Mouse (Mus musculus) right cerebral cortex, postnatal 14 days (tissue): ENCODE measurements at regions not wholly inside any gene's neighbourhood (a gene's known extent, or its start where the extent isn't known, plus 50 kb on each side); places are given as distances from the start of the nearest gene placed in this dataset.
A peak's percentile ranks its signal among the peaks of the same experiment; 100 is the strongest.
"Not testable (repeated sequence)": the region's sequence is repeated elsewhere in the genome, so short reads cannot be mapped to it uniquely, and the experiment has no call there.

Source experiments
- DNase-seq: peaks from one replicate; pipeline ENCODE4 v3.0.0; 2022

GRCm38 (mm10) chr14:9492228-9492627 lies 826.2 kb upstream of the 4930452B06Rik start:
- DNase-seq = no peak

GRCm38 (mm10) chr14:9488585-9488984 lies 822.5 kb upstream of the 4930452B06Rik start:
- DNase-seq = no peak

GRCm38 (mm10) chr14:9478981-9479380 lies 812.9 kb upstream of the 4930452B06Rik start:
- DNase-seq = no peak

GRCm38 (mm10) chr14:9475169-9475568 lies 809.1 kb upstream of the 4930452B06Rik start:
- no peak for DNase-seq

- DNase-seq = no peak
Measured at GRCm38 (mm10) chr14:9469686-9470085, 803.6 kb upstream of the 4930452B06Rik start.

GRCm38 (mm10) chr14:9468654-9469053 lies 802.6 kb upstream of the 4930452B06Rik start:
- DNase-seq = no peak

GRCm38 (mm10) chr14:9467690-9468458 lies 801.8 kb upstream of the 4930452B06Rik start:
- no peak for DNase-seq

- DNase-seq = no peak
Measured at GRCm38 (mm10) chr14:9460006-9460405, 794.0 kb upstream of the 4930452B06Rik start.

- no peak for DNase-seq
Measured at GRCm38 (mm10) chr14:9458856-9459255, 792.8 kb upstream of the 4930452B06Rik start.

- no peak for DNase-seq
Measured at GRCm38 (mm10) chr14:9457801-9458495, 791.9 kb upstream of the 4930452B06Rik start.

GRCm38 (mm10) chr14:9455986-9456385 lies 789.9 kb upstream of the 4930452B06Rik start:
- DNase-seq = no peak

GRCm38 (mm10) chr14:9449942-9450341 lies 783.9 kb upstream of the 4930452B06Rik start:
- DNase-seq = peak; percentile 50

GRCm38 (mm10) chr14:9437896-9438295 lies 771.9 kb upstream of the 4930452B06Rik start:
- no peak for DNase-seq

GRCm38 (mm10) chr14:9435136-9435535 lies 769.1 kb upstream of the 4930452B06Rik start:
- DNase-seq = no peak

GRCm38 (mm10) chr14:9433081-9433590 lies 767.1 kb upstream of the 4930452B06Rik start:
- no peak for DNase-seq

GRCm38 (mm10) chr14:9431798-9432197 lies 765.8 kb upstream of the 4930452B06Rik start:
- no peak for DNase-seq

GRCm38 (mm10) chr14:9411822-9412403 lies 745.9 kb upstream of the 4930452B06Rik start:
- no peak for DNase-seq

- DNase-seq = no peak
Measured at GRCm38 (mm10) chr14:9403688-9404087, 737.6 kb upstream of the 4930452B06Rik start.

- no peak for DNase-seq
Measured at GRCm38 (mm10) chr14:9400861-9401260, 734.8 kb upstream of the 4930452B06Rik start.

GRCm38 (mm10) chr14:9393271-9393771 lies 727.3 kb upstream of the 4930452B06Rik start:
- peak; percentile 79 for DNase-seq

- not testable (repeated sequence) for DNase-seq
Measured at GRCm38 (mm10) chr14:9389878-9390536, 724.0 kb upstream of the 4930452B06Rik start.

- no peak for DNase-seq
Measured at GRCm38 (mm10) chr14:9389180-9389579, 723.1 kb upstream of the 4930452B06Rik start.
